Mouse (Mus musculus): ENCODE data around the gene Hoxd13.

DNA sequence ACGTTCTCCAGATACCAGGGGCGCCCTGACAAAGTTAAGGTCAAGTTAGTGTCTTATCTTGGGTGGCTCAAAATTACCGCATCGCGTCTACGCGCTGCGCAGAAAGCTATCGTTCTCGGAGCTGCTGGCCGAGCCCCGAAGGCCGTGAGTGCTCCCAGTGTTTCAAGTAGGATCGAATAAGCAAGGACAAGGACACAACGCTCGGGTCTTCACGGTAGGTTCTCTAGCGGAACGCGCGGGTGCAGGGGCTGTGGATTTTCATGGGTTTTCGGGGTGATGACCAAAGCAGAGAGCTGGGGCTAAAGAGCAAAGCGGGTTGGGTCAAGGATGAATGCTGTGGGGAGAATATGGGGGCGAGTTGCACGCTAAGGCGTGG, 11.5 kb downstream of the Hoxd13 start:
- TF ChIP-seq CTCF (IDR thresholded peaks at IDR 0.05; ENCODE audit: low read depth), result no peak
- TF ChIP-seq EP300 (IDR thresholded peaks at IDR 0.05; ENCODE audit: low read depth), result no peak
